Mouse (Mus musculus): ENCODE data around the gene Rarg. TPM values are rescaled to one million over a fixed set of nuclear protein-coding genes. Genes with fewer than 3 reads are reported as not detected.

Gene Rarg
- total RNA-seq, 2 experiments from 2014 or later = 24.8 to 28.6 TPM

DNA sequence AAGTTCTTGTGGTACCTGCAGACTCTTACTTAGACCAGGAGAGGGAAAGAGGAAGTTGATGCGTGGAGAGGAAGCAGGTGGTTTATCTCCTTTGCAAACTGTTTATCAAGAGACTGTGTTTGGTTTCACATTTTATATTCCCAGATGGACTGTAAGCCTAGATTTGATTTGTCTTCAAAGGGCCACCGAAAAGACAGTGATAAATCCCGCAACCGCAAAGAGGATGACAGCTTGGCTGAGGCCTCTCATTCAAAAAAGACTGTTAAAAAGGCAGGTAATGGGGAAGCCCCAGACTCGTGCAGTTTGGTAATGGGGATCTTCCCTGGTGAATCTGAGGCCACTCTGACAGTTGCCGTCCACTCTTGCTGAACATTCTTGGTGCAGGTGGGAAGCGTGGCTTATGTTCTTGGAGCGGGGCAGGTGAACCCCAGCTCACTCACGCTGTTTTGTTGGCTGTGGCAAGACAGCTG lies 49.2 kb downstream of the Rarg start:
- no peak for DNase-seq (ENCODE audit: low spot score in 2 of 2)

DNA sequence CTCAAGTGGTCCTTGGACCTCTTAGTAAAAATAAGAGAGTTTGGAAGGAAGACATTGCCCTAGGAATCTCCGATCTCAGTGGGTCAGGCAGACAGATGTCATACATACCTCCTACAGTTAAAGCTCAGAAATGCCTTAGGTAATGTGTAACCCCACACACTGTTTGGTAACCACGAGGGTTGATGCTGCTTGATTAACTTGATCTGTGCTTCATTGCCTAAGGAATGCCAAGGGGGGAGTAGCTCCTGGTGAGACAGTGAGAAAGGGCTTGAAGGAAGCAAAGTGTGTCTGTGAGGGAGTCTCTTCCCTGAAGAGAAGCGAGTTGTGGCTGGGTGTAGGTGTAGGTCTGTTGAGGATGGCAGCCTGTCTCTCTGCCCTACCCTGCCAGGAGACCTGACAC lies 50.0 kb downstream of the Rarg start:
- no peak for DNase-seq (ENCODE audit: low spot score in 2 of 2)

- no peak for DNase-seq (ENCODE audit: low spot score in 2 of 2)
Observed at GRCm38 (mm10) chr15:102205779-102206178, 51.5 kb downstream of the Rarg start.

- DNase-seq (ENCODE audit: low spot score in 2 of 2) = no peak
Observed at GRCm38 (mm10) chr15:102204674-102205505, 52.4 kb downstream of the Rarg start, which contains the start of gene Csad. TSS of gene Csad (minus strand) at chr15:102204724.

- DNase-seq (ENCODE audit: low spot score in 2 of 2) = peak; percentile 35 to 44
Observed at GRCm38 (mm10) chr15:102203835-102204381, 53.4 kb downstream of the Rarg start.

GRCm38 (mm10) chr15:102202971-102203834 lies 54.1 kb downstream of the Rarg start, which contains the start of gene Zfp740:
TSS of gene Zfp740 (plus strand) at chr15:102203249.
- DNase-seq (ENCODE audit: low spot score in 2 of 2) = peak; percentile 90 to 95

- no peak for DNase-seq (ENCODE audit: low spot score in 2 of 2)
Observed at GRCm38 (mm10) chr15:102198841-102199240, 58.5 kb downstream of the Rarg start.

DNA sequence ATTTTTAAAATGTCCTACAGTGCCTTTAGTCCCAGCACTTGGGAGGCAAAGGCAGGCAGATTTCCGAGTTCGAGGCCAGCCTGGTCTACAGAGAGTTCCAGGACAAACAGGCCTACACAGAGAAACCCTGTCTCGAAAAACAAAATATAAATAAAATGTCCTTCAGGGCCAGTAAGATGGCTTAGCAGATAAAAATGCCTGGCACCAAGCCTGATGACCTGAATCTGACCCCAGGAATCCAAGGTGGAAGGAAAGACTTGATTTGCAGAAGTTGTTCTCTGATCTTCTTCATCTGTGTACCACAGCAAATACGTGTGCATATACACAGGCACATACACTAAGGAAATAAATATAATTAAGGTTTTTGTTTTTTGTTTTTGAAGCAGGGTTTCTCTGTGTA lies 61.9 kb downstream of the Rarg start:
- DNase-seq (ENCODE audit: low spot score in 2 of 2) = no peak

- no peak for DNase-seq (ENCODE audit: low spot score in 2 of 2)
Observed at GRCm38 (mm10) chr15:102194439-102194838, 62.9 kb downstream of the Rarg start.

DNA sequence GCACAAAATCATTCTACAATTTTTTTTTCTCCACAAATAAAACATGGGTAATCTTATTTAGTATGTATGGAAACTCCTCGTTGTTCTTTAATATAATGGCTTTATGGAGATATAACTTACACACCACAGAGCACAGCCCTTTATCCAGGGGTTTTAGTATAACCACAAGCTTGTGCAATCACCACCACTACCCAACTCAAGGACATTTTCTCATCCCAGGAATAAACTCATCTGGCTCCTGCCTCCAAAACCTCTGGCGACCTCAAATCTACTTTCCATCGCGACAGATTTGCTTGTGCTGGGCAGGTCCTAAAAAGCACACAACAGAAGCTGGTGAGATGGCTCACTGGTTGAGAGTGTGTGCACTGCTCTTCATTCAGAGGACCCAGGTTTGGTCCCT lies 63.7 kb downstream of the Rarg start:
- no peak for DNase-seq (ENCODE audit: low spot score in 2 of 2)

GRCm38 (mm10) chr15:102192820-102193386 lies 64.4 kb downstream of the Rarg start:
- DNase-seq (ENCODE audit: low spot score in 2 of 2) = no peak

GRCm38 (mm10) chr15:102192271-102192812 lies 65.0 kb downstream of the Rarg start:
- no peak for DNase-seq (ENCODE audit: low spot score in 2 of 2)

GRCm38 (mm10) chr15:102191699-102192098 lies 65.6 kb downstream of the Rarg start:
- DNase-seq (ENCODE audit: low spot score in 2 of 2) = no peak

DNA sequence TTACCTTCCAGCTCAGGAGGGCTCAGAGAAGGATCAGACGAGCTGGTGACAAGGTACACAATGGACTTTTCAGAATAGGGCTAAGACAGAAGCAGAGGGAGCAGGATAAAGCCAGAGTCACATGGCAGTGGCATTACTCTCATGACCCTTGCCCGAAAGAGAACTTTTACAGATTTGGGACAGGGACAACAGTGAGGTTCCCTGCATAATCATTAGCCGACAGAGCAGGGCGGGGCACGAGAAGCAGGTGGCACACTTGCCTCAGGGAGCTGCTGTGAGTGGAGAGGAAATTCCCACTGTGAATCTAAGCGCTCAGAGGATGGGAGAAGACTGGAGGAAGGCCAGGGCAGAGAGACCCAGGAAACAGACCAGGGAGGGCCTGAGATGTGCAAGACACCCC lies 68.4 kb downstream of the Rarg start:
- no peak for DNase-seq (ENCODE audit: low spot score in 2 of 2)

GRCm38 (mm10) chr15:102188096-102188495 lies 69.2 kb downstream of the Rarg start:
- DNase-seq (ENCODE audit: low spot score in 2 of 2) = no peak

- no peak for DNase-seq (ENCODE audit: low spot score in 2 of 2)
Observed at GRCm38 (mm10) chr15:102186239-102186638, 71.1 kb downstream of the Rarg start.

Other genes with a start within 250 kb of the Rarg start
- 10 to 100 TPM; 17.3 to 22.9 TPM for gene Krt18, start 229.3 kb downstream of the Rarg start, total RNA-seq (2021)
- 100 to 1,000 TPM; 352 to 356 TPM for gene Eif4b, start 183.7 kb downstream of the Rarg start, total RNA-seq (2021)
- gene Tns2, start 157.1 kb downstream of the Rarg start, total RNA-seq (2021) = 10 to 100 TPM; 60.9 to 63.6 TPM
- gene Spryd3, start 121.3 kb downstream of the Rarg start, total RNA-seq (2021) = 10 to 100 TPM; 32.5 to 35.9 TPM
- gene Igfbp6, start 113.2 kb downstream of the Rarg start, total RNA-seq (2021) = 10 to 100 TPM; 33.9 to 34.4 TPM
- gene Soat2, start 107.0 kb downstream of the Rarg start, total RNA-seq (2021) = 1 to 10 TPM in 1 of 2 experiments, under 1 TPM in 1; 0.78 to 3.8 TPM
- gene Zfp740, start 54.3 kb downstream of the Rarg start, total RNA-seq (2021) = 100 to 1,000 TPM; 131 to 134 TPM
- 100 to 1,000 TPM in 1 of 2 experiments, 10 to 100 TPM in 1; 90.0 to 106 TPM for gene Csad, start 52.8 kb downstream of the Rarg start, total RNA-seq (2021)
- gene Itgb7, start 25.6 kb downstream of the Rarg start, total RNA-seq (2021) = 1 to 10 TPM; 1.1 to 3.6 TPM
- under 1 TPM; 0.17 to 0.31 TPM for gene Gm9918, start 13.0 kb upstream of the Rarg start, total RNA-seq (2021)
- 10 to 100 TPM; 34.4 to 36.7 TPM for gene Mfsd5, start 21.9 kb upstream of the Rarg start, total RNA-seq (2021)
- gene Espl1, start 38.7 kb upstream of the Rarg start, total RNA-seq (2021) = 10 to 100 TPM; 16.5 to 24.5 TPM
- gene Pfdn5, start 68.6 kb upstream of the Rarg start, total RNA-seq (2021) = 100 to 1,000 TPM; 443 to 452 TPM
- gene Myg1, start 74.2 kb upstream of the Rarg start, total RNA-seq (2021) = 10 to 100 TPM; 86.3 to 96.7 TPM
- gene Aaas, start 93.3 kb upstream of the Rarg start, total RNA-seq (2021) = 10 to 100 TPM; 32.3 to 39.0 TPM
- gene Sp7, start 109.7 kb upstream of the Rarg start, total RNA-seq (2021) = under 1 TPM; 0.31 to 0.48 TPM
- gene Sp1, start 148.6 kb upstream of the Rarg start, total RNA-seq (2021) = 100 to 1,000 TPM; 101 to 110 TPM
- 1 to 10 TPM; 2.8 to 3.1 TPM for gene Amhr2, start 187.8 kb upstream of the Rarg start, total RNA-seq (2021)
- gene Prr13, start 201.5 kb upstream of the Rarg start, total RNA-seq (2021) = 10 to 100 TPM; 63.2 to 81.5 TPM
- gene Pcbp2, start 213.0 kb upstream of the Rarg start, total RNA-seq (2021) = 100 to 1,000 TPM; 925 to 956 TPM
- 1 to 10 TPM in 1 of 2 experiments, not detected in 1; 4.3 TPM for gene Gm10337, start 246.2 kb upstream of the Rarg start, total RNA-seq (2021)

All from adrenal gland, postnatal 4 days (tissue).